Mouse (Mus musculus): Measurements from ENCODE around the gene Tpk1.
"Not testable (repeated sequence)": the region's sequence is repeated elsewhere in the genome, so short reads cannot be mapped to it uniquely, and the experiment has no call there.

Gene Tpk1

GRCm38 (mm10) chr6:43638865-43639264 lies 27.2 kb downstream of the Tpk1 start:
- DNase-seq = no peak

- DNase-seq = no peak
Observed at GRCm38 (mm10) chr6:43638119-43638518, 28.0 kb downstream of the Tpk1 start.

GRCm38 (mm10) chr6:43636980-43637638 lies 29.0 kb downstream of the Tpk1 start:
- no peak for DNase-seq

- no peak for DNase-seq
Observed at GRCm38 (mm10) chr6:43633308-43633963, 32.6 kb downstream of the Tpk1 start.

- no peak for DNase-seq
Observed at GRCm38 (mm10) chr6:43632871-43633270, 33.2 kb downstream of the Tpk1 start.

GRCm38 (mm10) chr6:43623448-43623847 lies 42.6 kb downstream of the Tpk1 start:
- not testable (repeated sequence) for DNase-seq

- no peak for DNase-seq
Observed at GRCm38 (mm10) chr6:43619258-43619657, 46.8 kb downstream of the Tpk1 start.

GRCm38 (mm10) chr6:43611770-43612169 lies 54.3 kb downstream of the Tpk1 start:
- no peak for DNase-seq

- DNase-seq = no peak
Observed at GRCm38 (mm10) chr6:43590841-43591541, 75.1 kb downstream of the Tpk1 start.

- DNase-seq = no peak
Observed at GRCm38 (mm10) chr6:43585274-43585673, 80.8 kb downstream of the Tpk1 start.

- no peak for DNase-seq
Observed at GRCm38 (mm10) chr6:43581809-43582208, 84.3 kb downstream of the Tpk1 start.

GRCm38 (mm10) chr6:43567885-43568284 lies 98.2 kb downstream of the Tpk1 start:
- DNase-seq = no peak

GRCm38 (mm10) chr6:43562474-43562873 lies 103.6 kb downstream of the Tpk1 start:
- DNase-seq = no peak

- DNase-seq = no peak
Observed at GRCm38 (mm10) chr6:43551410-43551809, 114.7 kb downstream of the Tpk1 start.

- no peak for DNase-seq
Observed at GRCm38 (mm10) chr6:43546537-43546936, 119.5 kb downstream of the Tpk1 start.

GRCm38 (mm10) chr6:43537252-43537870 lies 128.7 kb downstream of the Tpk1 start:
- no peak for DNase-seq

- no peak for DNase-seq
Observed at GRCm38 (mm10) chr6:43535459-43535858, 130.6 kb downstream of the Tpk1 start.

GRCm38 (mm10) chr6:43533323-43533722 lies 132.8 kb downstream of the Tpk1 start:
- no peak for DNase-seq

- DNase-seq = no peak
Observed at GRCm38 (mm10) chr6:43532822-43533221, 133.3 kb downstream of the Tpk1 start.

- no peak for DNase-seq
Observed at GRCm38 (mm10) chr6:43531996-43532395, 134.1 kb downstream of the Tpk1 start.

GRCm38 (mm10) chr6:43528996-43529395 lies 137.1 kb downstream of the Tpk1 start:
- DNase-seq = no peak

GRCm38 (mm10) chr6:43525028-43525427 lies 141.1 kb downstream of the Tpk1 start:
- no peak for DNase-seq

GRCm38 (mm10) chr6:43522046-43522445 lies 144.0 kb downstream of the Tpk1 start:
- DNase-seq = no peak

GRCm38 (mm10) chr6:43520218-43520617 lies 145.9 kb downstream of the Tpk1 start:
- DNase-seq = no peak

All from kidney, adult 9 months (tissue).